18 mouse cellular contexts compared by ENCODE assay signal in genomic region chr2:56714568-56714967, GRCm38 (mm10).
DNase-seq lines count a peak whose midpoint lies in the region.
"Had no signal": no experiment of that assay in that cellular context is flagged by ENCODE, and none has a peak within 500 bp of the region (broad histone marks: within the 10 kb centered on the region; RNA-seq: fewer than 3 reads in every experiment).

No protein-coding gene starts in this region.

- peak; percentile 5 to 14 for DNase-seq in frontal cortex, postnatal 36 days (ENCODE audit: low spot score in 2 of 2)
- no peak for DNase-seq in frontal cortex, postnatal 14 days (ENCODE audit: low spot score in 2 of 2)
- peak; percentile 11 to 16 for DNase-seq in left cerebral cortex, postnatal 36 days (ENCODE audit: low spot score in 2 of 2)
- no peak for DNase-seq in left cerebral cortex, postnatal 10 days (ENCODE audit: extremely low spot score in 1 of 2, low spot score in 2 of 2)
- DNase-seq in right cerebral cortex, postnatal 25 days: peak; percentile 23
- no peak for DNase-seq in right cerebral cortex, postnatal 10 days (ENCODE audit: low spot score in 2 of 2)
- no peak for DNase-seq in adrenal gland, postnatal 14 days
- DNase-seq: adrenal gland, postnatal 10 days; B cell, adult 2 months; cerebellum, adult 11-12 months; cerebellum, adult 8-10 months; cerebellum, postnatal 10 days; cerebellum, postnatal 36 days; embryo, embryonic 11 days; gastrocnemius, postnatal 10 days; gastrocnemius, postnatal 36 days; heart, postnatal 10 days; heart, postnatal 36 days had no signal

- intact Hi-C loops in left cerebral cortex, postnatal 36 days (cut with DNase I): no loop called here
- intact Hi-C loops in left cerebral cortex, postnatal 10 days (cut with DNase I): no loop called here

Comparison
In these comparisons a context has a peak if more than half of its experiments do, and no peak if none do; other contexts are left out.
1. DNase-seq: peak in frontal cortex, postnatal 36 days (2 of 2), left cerebral cortex, postnatal 36 days (2 of 2) and right cerebral cortex, postnatal 25 days (single experiment); none in frontal cortex, postnatal 14 days (0 of 2), left cerebral cortex, postnatal 10 days (0 of 2), right cerebral cortex, postnatal 10 days (0 of 2) and adrenal gland, postnatal 14 days (single experiment).